Mouse (Mus musculus): ENCODE results near the gene Pex6. TPM values are rescaled to one million over a fixed set of nuclear protein-coding genes. Genes with fewer than 3 reads are reported as not detected.

The Pex6 gene
- total and polyA plus RNA-seq, 3 experiments = 13.7 to 31.8 (median 26.5) TPM

GRCm38 (mm10) chr17:46771616-46772015 lies 60.4 kb downstream of the Pex6 start:
- Histone ChIP-seq H3K4me2 (ENCODE audit: insufficient read depth, low read depth, poor library complexity, severe bottlenecking) (peak overlapping the region; percentile 64), H3K4me1 (ENCODE audit: control insufficient read depth in 1 of 2, insufficient read depth in 2 of 2) (peaks cover 8 to 28% of the 10 kb centered on the region in 2 experiments), H3K79me2 (replicated peaks; ENCODE audit: control insufficient read depth, extremely low read depth, insufficient read depth, poor library complexity, severe bottlenecking) (no peaks in the 10 kb centered on the region; the same call in 1 of the 2 replicates), H3K27me3 (replicated peaks) (no peaks in the 10 kb centered on the region), H3K9ac (ENCODE audit: insufficient read depth, low read depth) (peak overlapping the region; percentile 64; the same call in 1 of the 2 replicates), H3K27ac (ENCODE audit: insufficient read depth, low read depth) (no peak overlapping the region), H3K36me3 (replicated peaks in 1 of 2; ENCODE audit: control insufficient read depth in 1 of 2, insufficient read depth in 1 of 2, low read length in 1 of 2) (peaks cover 20 to 26% of the 10 kb centered on the region in 2 experiments), H3K9me3 (replicated peaks; ENCODE audit: low read length) (no peaks in the 10 kb centered on the region), H3K4me3 (replicated peaks in 1 of 3; ENCODE audit: low read depth in 2 of 3, low read length in 2 of 3, poor library complexity in 1 of 3) (peak overlapping the region in 2 of 3 experiments; percentile 67 to 88)
- DNase-seq (ENCODE audit: extremely low read depth) = no peak
- in situ Hi-C loops (cut with MboI; ENCODE audit: low pct_ligation_motif_present, low pct_unique_long_range_greater_than_20kb, low sequenced_read_pairs) (loop anchor here (5.0 kb wide), 2 partner anchors 34 to 119 kb away; partner anchors contain the start of gene Cul7), dilution Hi-C loops (cut with MboI; ENCODE audit: extremely low pct_ligation_motif_present, extremely low pct_unique_long_range_greater_than_20kb, low sequenced_read_pairs) (no loop called here)
- TF ChIP-seq HCFC1 (IDR thresholded peaks at IDR 0.05; ENCODE audit: low read depth, low read length) = no peak

- peaks cover 8 to 28% of the 10 kb centered on the region in 2 experiments for H3K4me1 ChIP-seq (ENCODE audit: control insufficient read depth in 1 of 2, insufficient read depth in 2 of 2)
- peak overlapping the region; percentile 64 for H3K4me2 ChIP-seq (ENCODE audit: insufficient read depth, low read depth, poor library complexity, severe bottlenecking)
- no peak for DNase-seq (ENCODE audit: extremely low read depth)
- H3K4me3 ChIP-seq (replicated peaks in 1 of 3; ENCODE audit: low read depth in 2 of 3, low read length in 2 of 3, poor library complexity in 1 of 3) = peak overlapping the region; percentile 67 to 88 (median 86)
- H3K27me3 ChIP-seq (replicated peaks) = no peaks in the 10 kb centered on the region
- H3K27ac ChIP-seq (ENCODE audit: insufficient read depth, low read depth) = peak overlapping the region; percentile 85; the same call in 1 of the 2 replicates
- H3K9ac ChIP-seq (ENCODE audit: insufficient read depth, low read depth) = peak overlapping the region; percentile 64; the same call in 1 of the 2 replicates
- TF ChIP-seq GABPA (IDR thresholded peaks at IDR 0.05; ENCODE audit: insufficient replicate concordance, low read depth, low read length) (no peak), ETS1 (conservative IDR thresholded peaks at IDR 0.05; ENCODE audit: low read depth, low read length) (no peak), MAZ (IDR thresholded peaks at IDR 0.05; ENCODE audit: low read depth, low read length) (0 out of 2 replicates have a peak, but pooled peaks have one; percentile 0), E2F4 (IDR thresholded peaks at IDR 0.05; ENCODE audit: insufficient replicate concordance, low read depth, low read length) (no peak)
- H3K79me2 ChIP-seq (replicated peaks; ENCODE audit: control insufficient read depth, extremely low read depth, insufficient read depth, poor library complexity, severe bottlenecking) = no peaks in the 10 kb centered on the region; the same call in 1 of the 2 replicates
- H3K36me3 ChIP-seq (replicated peaks in 1 of 2; ENCODE audit: control insufficient read depth in 1 of 2, insufficient read depth in 1 of 2, low read length in 1 of 2) = peaks cover 21 to 26% of the 10 kb centered on the region in 2 experiments
- H3K9me3 ChIP-seq (replicated peaks; ENCODE audit: low read length) = no peaks in the 10 kb centered on the region
- dilution Hi-C loops (cut with MboI; ENCODE audit: extremely low pct_ligation_motif_present, extremely low pct_unique_long_range_greater_than_20kb, low sequenced_read_pairs) (no loop called here), in situ Hi-C loops (cut with MboI; ENCODE audit: low pct_ligation_motif_present, low pct_unique_long_range_greater_than_20kb, low sequenced_read_pairs) (loop anchor here (5.0 kb wide), 2 partner anchors 35 to 120 kb away; partner anchors contain the start of gene Cul7)
These were observed 60.8 kb downstream of the Pex6 start for GRCm38 (mm10) chr17:46772038-46772403.

GRCm38 (mm10) chr17:46772404-46773277 lies 61.4 kb downstream of the Pex6 start, which contains the start of gene 2310039H08Rik:
2310039H08Rik (plus strand) TSS chr17:46772635.
- peaks cover 8 to 27% of the 10 kb centered on the region in 2 experiments for H3K4me1 ChIP-seq (ENCODE audit: control insufficient read depth in 1 of 2, insufficient read depth in 2 of 2)
- dilution Hi-C loops (cut with MboI; ENCODE audit: extremely low pct_ligation_motif_present, extremely low pct_unique_long_range_greater_than_20kb, low sequenced_read_pairs) = no loop called here
- H3K9ac ChIP-seq (ENCODE audit: insufficient read depth, low read depth) = peak within 1 kb of the TSS; percentile 64
- in situ Hi-C loops (cut with MboI; ENCODE audit: low pct_ligation_motif_present, low pct_unique_long_range_greater_than_20kb, low sequenced_read_pairs) = loop anchor here (5.0 kb wide), 2 partner anchors 35 to 120 kb away; partner anchors contain the start of gene Cul7
- H3K79me2 ChIP-seq (replicated peaks; ENCODE audit: control insufficient read depth, extremely low read depth, insufficient read depth, poor library complexity, severe bottlenecking) = no peaks in the 10 kb centered on the region; the same call in 1 of the 2 replicates
- peak within 1 kb of the TSS; percentile 87 for H3K4me2 ChIP-seq (ENCODE audit: insufficient read depth, low read depth, poor library complexity, severe bottlenecking)
- no peaks in the 10 kb centered on the region for H3K27me3 ChIP-seq (replicated peaks)
- H3K36me3 ChIP-seq (replicated peaks in 1 of 2; ENCODE audit: control insufficient read depth in 1 of 2, insufficient read depth in 1 of 2, low read length in 1 of 2) = peaks cover 27 to 32% of the 10 kb centered on the region in 2 experiments
- peak; percentile 91 for DNase-seq (ENCODE audit: extremely low read depth)
- H3K4me3 ChIP-seq (replicated peaks in 1 of 3; ENCODE audit: low read depth in 2 of 3, low read length in 2 of 3, poor library complexity in 1 of 3) = peak within 1 kb of the TSS; percentile 67 to 88 (median 86)
- peak within 1 kb of the TSS; percentile 85 for H3K27ac ChIP-seq (ENCODE audit: insufficient read depth, low read depth)
- no peaks in the 10 kb centered on the region for H3K9me3 ChIP-seq (replicated peaks; ENCODE audit: low read length)
- peak; percentile 87 for TF ChIP-seq NELFE (IDR thresholded peaks at IDR 0.05; ENCODE audit: low read depth, low read length)
- TF ChIP-seq ZMIZ1 (IDR thresholded peaks at IDR 0.05; ENCODE audit: low read depth, low read length) = peak; percentile 95
- TF ChIP-seq CTCF (conservative IDR thresholded peaks at IDR 0.05 in 1 of 2, IDR thresholded peaks at IDR 0.05 in 1 of 2; ENCODE audit: low read depth in 2 of 2, low read length in 2 of 2) = no peak
- no peak for TF ChIP-seq USF1 (IDR thresholded peaks at IDR 0.05; ENCODE audit: low read depth, low read length)
- TF ChIP-seq BHLHE40 (IDR thresholded peaks at IDR 0.05; ENCODE audit: low read depth, low read length) = peak; percentile 98
- TF ChIP-seq MAFK (IDR thresholded peaks at IDR 0.05; ENCODE audit: insufficient replicate concordance, low read length) = 0 out of 2 replicates have a peak, but pooled peaks have one; percentile 12
- TF ChIP-seq TBP (conservative IDR thresholded peaks at IDR 0.05; ENCODE audit: low read depth, low read length) = peak; percentile 79
- peak; percentile 97 for TF ChIP-seq SIN3A (IDR thresholded peaks at IDR 0.05; ENCODE audit: low read length)
- 0 out of 2 replicates have a peak, but pooled peaks have one; percentile 33 for TF ChIP-seq MEF2A (IDR thresholded peaks at IDR 0.05; ENCODE audit: borderline replicate concordance, low read depth, low read length)
- TF ChIP-seq MAZ (IDR thresholded peaks at IDR 0.05; ENCODE audit: low read depth, low read length) = no peak
- TF ChIP-seq ETS1 (conservative IDR thresholded peaks at IDR 0.05; ENCODE audit: low read depth, low read length) = 0 out of 2 replicates have a peak, but pooled peaks have one; percentile 19
- TF ChIP-seq SMC3 (IDR thresholded peaks at IDR 0.05; ENCODE audit: low read depth, low read length) = peak; percentile 5; the same call in 1 of the 2 replicates
- no peak for TF ChIP-seq ZC3H11A (IDR thresholded peaks at IDR 0.05; ENCODE audit: low read depth, low read length)
- TF ChIP-seq POLR2AphosphoS2 (IDR thresholded peaks at IDR 0.05; ENCODE audit: low read depth, low read length) = no peak
- no peak for TF ChIP-seq RAD21 (IDR thresholded peaks at IDR 0.05; ENCODE audit: low read depth, low read length)
- TF ChIP-seq TCF12 (IDR thresholded peaks at IDR 0.05; ENCODE audit: low read depth, low read length) = peak; percentile 87
- no peak for TF ChIP-seq PAX5 (IDR thresholded peaks at IDR 0.05; ENCODE audit: low read length)
- no peak for TF ChIP-seq JUND (conservative IDR thresholded peaks at IDR 0.05; ENCODE audit: low read depth, low read length)
- 0 out of 2 replicates have a peak, but pooled peaks have one; percentile 3 for TF ChIP-seq E2F4 (IDR thresholded peaks at IDR 0.05; ENCODE audit: insufficient replicate concordance, low read depth, low read length)

Data from CH12.LX (cell line).